Mouse (Mus musculus) layer of hippocampus, postnatal 25 days (tissue): ENCODE measurements around the gene Ankar. TPM values are rescaled to one million over a fixed set of nuclear protein-coding genes. Genes with fewer than 3 reads are reported as not detected.

Source experiments
- DNase-seq, 2 experiments: peaks; one replicate each; pipeline ENCODE4 v3.0.0; 2022; ENCODE audit warnings: mixed read lengths in 2 of 2, low spot score in 1 of 2; ENCODE audit errors: extremely low spot score in 1 of 2
- total RNA-seq, 2 experiments: library from RNA; stranded (reverse); gene quantifications; 2 replicates each; pipeline ENCODE4 v1.2.3; 2021

The Ankar gene
- not detected for total RNA-seq

DNA sequence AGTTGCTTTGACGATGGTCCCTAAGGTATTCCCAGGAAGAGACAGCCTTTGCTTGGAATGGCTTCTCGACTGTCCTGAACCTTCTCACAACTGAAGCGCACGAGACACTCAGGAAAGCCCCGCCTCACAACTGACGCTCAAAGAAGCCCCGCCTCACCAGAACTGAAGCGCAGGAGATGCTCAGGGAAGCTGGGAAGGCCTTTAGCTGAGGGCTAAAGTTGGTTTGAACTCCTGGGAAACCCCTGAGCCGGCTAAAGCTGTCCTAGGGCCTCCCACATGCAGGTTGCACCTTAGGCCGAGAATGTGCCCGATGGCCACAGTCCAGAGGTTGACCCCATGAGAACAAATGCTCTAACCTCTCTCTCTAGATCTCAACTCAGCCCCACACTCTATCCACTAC is at the start of gene Ankar:
Gene Ankar (minus strand): TSS at position 101 of the 400 bp plus-strand sequence.
- DNase-seq = no peak

GRCm38 (mm10) chr1:72746382-72746781 is 46.0 kb upstream of the Ankar start:
- peak; percentile 19 to 25 for DNase-seq

DNA sequence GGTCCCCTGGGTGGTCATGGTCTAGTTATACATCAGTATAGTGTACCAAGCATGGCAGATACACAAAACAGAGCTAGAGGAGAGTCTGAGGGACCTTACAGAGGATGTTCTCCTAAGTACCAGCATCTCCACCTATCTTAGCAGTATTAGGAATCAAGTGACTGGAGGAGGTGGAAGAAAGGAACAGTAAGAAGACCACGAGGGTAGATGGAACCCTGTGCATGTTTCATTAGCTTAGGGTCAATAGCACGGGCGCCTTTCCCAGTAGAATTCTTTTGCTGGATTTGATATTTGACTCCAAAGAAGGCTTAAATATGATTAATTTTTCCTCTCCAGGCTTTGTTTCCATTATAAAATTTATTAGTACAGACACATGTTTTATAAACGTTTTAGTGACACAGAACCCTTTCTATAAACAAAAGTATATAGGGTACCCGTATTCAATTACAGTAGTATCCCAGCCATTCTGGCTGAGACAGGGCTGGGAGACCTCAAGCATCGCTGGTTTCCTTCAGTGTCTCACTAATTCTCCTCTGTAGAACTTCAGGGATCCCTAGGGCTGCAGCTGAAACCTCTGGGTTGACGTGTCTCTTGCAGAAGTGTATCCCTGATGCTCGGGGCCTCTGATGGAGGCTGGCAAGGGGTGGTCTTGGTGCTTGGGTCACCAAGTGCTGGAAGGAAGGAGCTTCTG is 44.6 kb upstream of the Ankar start:
- DNase-seq = no peak

GRCm38 (mm10) chr1:72741406-72741805 is 41.0 kb upstream of the Ankar start:
- DNase-seq = no peak

DNA sequence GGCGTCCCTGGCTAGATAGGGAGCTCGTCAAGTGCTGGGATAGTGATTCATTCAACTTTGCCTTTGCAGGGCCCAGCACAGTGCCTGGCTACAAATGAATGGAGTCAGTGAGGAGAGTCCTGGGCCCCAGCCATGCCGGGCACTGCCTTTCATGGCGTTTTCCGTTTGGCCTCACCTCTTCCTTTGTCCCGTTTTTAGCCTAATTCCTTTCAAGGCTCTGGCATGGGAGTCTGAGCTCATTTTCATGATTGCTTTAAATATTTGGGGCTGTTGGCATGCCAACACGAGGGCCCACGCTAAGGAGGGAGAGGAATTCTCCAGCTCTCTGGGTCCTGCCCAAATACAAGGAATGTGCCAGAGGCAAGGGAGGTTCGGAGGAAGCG is 39.3 kb upstream of the Ankar start:
- DNase-seq = peak in 1 of 2 experiments; percentile 21

DNA sequence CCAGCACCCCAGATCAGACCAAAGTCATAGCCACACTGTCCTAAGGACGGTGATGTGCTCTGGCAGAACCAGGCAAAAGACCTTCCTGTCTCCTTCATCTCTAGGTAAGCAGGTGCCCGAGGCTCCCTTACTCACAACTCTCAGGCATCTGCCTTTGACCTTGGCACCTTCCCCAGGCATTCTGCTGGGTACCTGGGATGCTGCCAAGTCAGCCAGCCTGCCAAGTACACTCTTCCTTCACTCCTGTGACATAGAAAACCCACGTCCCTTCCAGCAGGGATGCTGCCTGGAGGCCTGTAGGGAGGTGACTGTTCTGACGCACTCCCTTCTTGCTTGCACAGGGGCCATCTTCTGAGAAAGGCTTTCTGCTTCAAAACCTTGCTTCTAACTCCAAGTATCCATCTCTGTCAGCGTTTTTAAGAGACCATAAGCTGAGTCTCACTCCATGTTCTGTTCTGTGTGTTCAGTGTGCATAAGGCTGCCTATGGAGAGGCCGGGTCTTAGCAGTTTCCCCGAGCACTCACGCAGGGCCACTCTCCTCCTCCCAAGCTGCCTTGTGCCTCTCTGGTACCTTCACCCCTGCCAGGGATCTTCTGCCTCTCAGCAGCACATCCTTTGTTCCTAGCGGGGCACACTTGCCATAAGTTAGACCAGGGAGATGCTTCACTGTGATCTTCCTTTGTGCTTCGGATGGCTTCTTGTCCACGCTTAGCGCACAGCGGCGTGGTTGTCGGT is 38.7 kb upstream of the Ankar start:
- DNase-seq = no peak

DNA sequence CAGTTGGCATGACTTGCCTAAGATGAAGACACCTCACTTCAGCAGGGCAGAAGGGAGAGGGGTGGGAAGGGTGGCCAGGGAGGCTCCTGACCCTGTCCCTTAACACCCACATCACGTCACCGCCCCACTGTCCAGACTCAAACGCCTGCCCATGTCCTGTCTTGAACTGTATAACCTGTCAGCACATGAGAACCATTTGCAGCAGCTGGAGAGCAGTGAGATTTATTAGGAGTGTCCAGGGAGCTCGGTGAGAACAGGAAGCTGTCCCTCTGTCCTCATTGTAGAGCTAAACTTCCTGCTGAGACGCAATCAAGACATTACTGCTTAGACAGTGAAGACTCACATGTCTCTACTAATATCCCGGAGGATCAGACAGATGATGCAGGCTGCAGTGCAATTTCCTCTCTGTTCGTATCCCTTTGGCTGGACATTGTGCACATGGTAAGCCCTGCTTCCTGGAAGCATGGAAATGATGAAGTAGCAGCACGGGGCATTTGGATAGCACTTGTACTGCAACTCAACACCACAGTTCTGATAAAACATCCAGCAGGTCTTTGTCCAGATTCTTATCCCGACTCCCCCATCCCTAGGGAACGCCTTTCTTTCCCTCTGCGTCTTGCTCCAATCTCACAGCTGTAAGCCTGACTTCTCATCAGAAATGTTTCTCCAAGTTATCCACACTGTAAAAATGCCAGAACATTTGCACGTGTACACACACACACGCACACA is 36.2 kb upstream of the Ankar start:
- DNase-seq = no peak

GRCm38 (mm10) chr1:72733191-72733691 is 32.9 kb upstream of the Ankar start:
- DNase-seq = no peak

DNA sequence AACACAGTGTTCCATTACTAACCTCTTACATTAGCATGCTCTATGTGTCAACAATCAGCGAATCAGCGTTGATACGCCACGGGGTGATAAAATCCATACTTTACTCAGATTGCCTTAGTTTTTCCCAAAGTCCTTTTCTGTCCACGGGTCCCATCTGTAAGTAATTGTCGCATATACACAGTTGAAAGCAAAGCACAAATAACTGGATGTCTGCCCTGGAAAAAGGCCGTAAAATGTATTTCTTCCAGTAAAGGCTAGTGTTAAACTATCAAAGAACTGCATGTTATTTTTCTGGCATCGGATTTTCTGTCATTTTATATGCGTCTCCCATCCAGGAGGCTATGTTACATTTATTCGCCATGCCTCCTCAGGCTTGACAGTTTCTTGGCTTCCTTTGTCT is 29.7 kb upstream of the Ankar start:
- DNase-seq = no peak

DNA sequence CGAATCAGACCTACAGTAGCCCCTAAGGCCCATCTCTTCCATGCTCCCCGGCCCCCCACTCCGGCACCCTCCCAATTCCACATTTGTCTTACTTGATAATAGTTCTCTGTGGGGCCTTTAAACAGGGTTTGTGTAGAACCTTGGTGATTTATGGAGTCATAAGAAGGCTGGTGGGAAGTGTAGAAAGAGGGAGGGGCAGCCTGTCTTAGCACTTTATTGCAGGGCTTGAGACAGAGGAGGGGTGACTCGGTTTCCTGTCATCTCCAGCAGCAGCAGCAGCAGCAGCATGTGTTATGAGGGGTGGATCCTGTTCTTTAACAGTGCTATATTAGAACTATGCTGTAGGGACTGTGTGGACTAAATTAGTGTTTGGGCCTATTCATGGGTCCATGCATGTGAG is 28.4 kb upstream of the Ankar start:
- DNase-seq = no peak

DNA sequence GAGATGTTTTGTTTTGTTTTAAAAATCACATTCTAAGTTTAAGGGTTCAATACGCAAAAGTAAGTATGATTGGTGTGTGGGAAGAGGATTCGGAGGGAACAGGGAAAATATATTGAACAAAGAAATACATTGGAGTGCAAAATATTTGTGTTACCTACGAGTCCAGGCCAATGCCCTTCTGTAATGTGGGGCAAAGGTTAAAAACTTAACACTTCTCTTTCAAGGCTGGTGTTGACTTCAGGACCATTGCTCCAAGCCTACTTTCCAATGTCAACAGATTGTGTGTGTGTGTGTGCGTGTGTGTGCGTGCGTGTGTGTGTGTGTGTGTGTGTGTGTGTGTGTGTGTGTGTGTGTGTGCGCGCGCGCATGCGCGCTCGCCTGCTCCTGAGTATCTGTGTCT is 25.6 kb upstream of the Ankar start:
- DNase-seq = no peak

- DNase-seq = no peak
Observed at GRCm38 (mm10) chr1:72724354-72724753, 24.0 kb upstream of the Ankar start.

GRCm38 (mm10) chr1:72722646-72723045 is 22.3 kb upstream of the Ankar start:
- DNase-seq = no peak

- no peak for DNase-seq
Observed at GRCm38 (mm10) chr1:72720115-72720725, 19.8 kb upstream of the Ankar start.

- peak in 1 of 2 experiments; percentile 58 for DNase-seq
Observed at GRCm38 (mm10) chr1:72718846-72719245, 18.5 kb upstream of the Ankar start.

DNA sequence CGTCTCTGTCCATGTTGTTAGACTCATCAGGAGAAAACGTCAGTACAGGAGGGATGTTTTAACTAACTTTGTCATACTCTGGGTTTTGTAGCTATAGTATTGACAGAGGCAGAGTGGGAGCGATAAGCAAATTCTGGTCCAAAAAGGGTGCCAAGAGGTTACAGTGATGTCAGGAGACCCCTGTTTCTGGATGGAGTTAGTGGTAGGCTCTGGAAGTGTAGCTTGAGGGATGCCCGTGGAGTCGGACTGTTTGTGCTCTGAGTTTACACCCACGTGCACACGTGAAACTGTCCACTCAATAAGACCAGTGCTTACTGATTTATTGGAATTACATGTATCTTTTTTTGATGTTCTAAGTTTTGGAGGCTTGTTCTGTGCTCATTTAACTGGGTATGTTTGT is 17.2 kb upstream of the Ankar start:
- DNase-seq = no peak

- DNase-seq = peak; percentile 58 to 93
Observed at GRCm38 (mm10) chr1:72716926-72717325, 16.5 kb upstream of the Ankar start.

GRCm38 (mm10) chr1:72716421-72716820 is 16.0 kb upstream of the Ankar start:
- DNase-seq = no peak

GRCm38 (mm10) chr1:72715593-72716361 is 15.4 kb upstream of the Ankar start:
- no peak for DNase-seq

DNA sequence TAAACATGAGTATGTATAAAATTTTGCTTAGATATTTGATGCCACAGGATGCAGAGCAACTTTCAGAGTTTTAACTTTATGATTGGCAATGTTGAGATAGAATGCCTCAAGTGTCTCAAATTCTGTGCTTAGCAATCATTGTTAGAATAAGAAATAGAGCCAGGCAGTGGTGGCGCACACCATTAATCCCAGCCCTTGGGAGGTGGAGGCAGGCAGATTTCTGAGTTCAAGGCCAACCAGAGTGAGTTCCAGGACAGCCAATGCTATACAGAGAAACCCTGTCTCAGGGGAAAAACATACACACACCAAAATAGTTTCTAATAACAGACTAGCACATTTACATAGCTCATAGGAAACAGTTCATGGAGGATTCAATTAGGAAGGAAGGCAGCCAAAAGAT is 14.7 kb upstream of the Ankar start:
- DNase-seq = no peak
